Mouse (Mus musculus): ENCODE data around the gene Zc3h14.

Gene Zc3h14

DNA sequence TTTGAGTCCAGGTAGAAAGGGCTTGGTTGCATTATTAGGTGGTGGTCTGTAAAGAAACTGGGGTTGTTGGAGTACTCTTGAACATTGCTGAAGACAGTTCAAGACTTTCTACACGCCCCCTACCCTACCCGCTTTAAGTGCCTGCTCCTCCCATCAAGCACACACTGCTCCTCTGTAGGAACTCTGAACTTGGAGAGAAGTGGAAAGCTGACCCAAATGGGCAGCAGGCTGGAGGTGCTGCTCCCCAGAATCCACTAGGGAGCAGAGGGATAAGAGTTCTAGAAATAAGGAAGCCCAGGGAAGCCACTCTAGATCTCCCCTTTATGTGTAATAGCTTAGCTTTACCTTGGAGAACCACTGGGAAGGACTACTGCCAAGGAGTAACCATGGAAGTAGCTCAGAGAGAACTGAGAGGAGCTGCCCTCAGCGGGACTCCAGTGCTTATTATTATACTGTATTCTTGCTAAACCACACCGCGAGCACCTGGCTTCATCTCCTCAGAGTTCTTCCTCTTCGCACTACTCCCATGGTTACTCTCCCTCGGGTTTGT is 8.9 kb upstream of the Zc3h14 start:
- DNase-seq (ENCODE audit: low read depth, low spot score), result no peak

DNA sequence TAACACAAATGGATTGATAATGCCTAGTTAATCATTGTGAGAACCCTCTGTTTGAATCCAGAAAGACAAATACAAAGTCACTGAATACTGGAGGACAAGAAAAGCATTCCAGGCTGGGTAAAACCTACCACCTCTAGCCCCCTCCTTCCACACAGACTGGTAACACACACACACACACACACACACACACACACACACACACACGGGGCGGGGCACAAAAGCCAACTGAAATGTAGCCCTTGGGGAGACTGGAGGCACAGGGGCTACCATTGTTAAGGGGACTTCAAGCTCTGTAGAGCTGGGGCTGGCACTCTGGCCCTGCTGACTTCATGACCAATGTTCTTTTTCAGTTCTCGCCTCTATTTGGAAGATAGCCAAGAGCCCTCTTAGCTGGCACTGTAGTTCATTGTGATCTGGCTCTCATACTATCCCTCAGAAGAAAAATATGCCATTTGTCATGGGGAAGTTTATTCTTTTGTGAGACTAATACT is 5.7 kb upstream of the Zc3h14 start:
- DNase-seq (ENCODE audit: low read depth, low spot score), result no peak

DNA sequence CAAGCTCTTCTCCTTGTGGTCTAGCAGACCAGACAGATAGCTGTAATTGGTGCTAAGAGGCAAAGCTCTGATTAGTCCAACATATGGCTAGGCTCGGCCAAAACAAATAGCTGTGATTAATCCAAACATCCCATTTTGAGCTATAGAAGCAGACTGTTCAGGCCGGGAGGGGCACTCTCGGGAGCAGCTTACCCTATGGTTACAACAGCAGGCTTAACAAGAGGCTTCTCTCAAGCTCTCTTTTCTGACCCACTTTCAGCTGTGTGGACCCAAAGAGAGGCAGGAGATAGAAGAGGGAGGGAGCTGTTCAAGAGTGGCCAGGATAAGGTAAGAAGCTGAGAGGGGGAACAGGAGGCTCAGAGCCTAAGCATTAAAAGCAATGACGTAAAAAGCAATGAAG is 1.1 kb upstream of the Zc3h14 start:
- DNase-seq (ENCODE audit: low read depth, low spot score), result no peak

DNA sequence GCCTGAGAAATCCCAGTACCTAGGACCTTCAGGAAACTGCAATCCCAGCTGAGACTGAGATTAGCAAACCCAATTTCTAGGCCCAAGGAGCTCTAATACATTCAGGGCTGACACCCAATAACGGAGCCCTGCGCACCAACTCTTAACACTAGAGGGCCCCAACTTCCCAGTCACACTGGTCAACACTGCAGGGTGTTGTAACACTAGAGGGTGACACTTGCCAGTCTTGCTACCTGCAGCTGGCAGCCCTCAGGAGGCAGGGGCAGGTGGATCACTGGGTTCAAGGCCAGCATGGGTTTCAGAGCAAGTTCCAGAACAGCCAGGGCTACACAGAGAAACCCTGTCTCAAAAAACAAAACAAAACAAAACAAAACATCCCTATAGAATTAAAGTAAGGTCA is 633 bp upstream of the Zc3h14 start:
- no peak for DNase-seq (ENCODE audit: low read depth, low spot score)

DNA sequence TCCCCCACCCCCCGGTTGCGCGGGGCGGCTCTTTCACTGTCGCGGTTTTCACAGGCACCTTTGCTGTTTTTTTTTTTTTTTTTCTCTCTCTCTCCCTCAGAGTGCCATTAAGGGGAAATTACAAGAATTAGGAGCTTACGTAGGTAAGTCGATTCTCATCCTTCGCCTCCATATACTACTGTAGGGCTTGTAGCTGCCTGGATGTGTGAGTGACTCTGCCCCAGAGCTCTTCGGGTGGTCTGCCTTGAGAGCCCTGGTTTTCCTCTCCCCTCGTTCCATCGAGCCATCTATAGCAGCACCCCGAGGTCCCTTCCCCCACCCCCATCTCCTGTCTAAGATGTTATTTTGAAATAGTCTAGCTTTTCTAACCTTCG is 603 bp downstream of the Zc3h14 start:
- DNase-seq (ENCODE audit: low read depth, low spot score), result no peak

DNA sequence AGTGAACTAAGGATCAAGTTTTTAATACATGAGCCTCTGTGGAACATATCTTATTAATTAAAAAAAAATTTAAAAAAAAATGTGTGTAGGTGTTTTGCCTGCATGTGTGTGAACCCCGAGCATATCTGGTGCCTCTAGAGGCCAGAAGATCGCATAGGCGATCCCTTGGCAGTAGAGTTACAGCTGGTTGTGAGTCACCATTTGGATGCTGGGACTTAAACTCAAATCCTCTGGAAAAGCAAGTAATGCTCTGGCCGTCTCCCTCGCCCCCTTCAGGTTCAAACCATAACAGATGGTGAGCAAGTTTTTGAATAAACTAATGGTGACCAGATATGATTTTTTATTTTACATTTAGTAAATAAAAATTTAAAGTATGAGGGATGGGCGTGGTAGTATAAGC is 10.9 kb downstream of the Zc3h14 start:
- no peak for DNase-seq (ENCODE audit: low read depth, low spot score)

DNA sequence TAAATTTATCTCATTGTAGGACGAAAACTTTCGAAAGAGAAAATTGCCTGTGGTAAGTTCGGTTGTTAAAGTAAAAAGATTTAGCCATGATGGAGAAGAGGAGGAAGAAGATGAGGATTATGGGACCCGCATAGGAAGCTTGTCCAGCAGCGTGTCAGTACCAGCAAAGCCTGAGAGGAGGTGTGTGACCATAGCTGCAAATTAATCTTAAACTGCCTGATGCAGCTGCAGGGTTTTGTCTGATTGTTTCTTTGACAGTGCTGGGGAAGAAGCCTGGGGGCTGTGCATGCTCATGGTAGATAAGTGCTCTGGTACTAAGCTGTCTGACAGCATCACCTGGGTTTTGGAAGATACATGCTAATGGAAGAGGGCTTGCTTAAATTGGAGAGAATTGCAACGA is 12.9 kb downstream of the Zc3h14 start:
- no peak for DNase-seq (ENCODE audit: low read depth, low spot score)

DNA sequence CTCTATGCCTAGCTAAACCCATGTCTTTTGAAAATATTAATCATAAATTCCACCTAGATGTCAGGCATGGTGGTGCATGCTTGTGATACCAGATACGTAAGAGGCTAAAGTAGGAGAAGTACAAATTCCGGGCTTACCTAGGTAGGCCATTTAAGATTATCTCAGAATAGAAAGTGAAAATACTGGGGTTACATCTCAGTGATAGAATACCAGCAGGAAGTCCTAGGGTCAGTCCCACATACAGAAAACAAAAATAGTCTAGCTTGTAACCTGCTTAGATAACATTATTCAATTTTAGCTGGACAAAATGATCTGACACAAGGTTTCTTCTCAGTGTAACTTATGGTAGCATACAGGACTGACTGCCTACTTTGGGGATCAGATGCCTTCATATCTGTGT is 19.5 kb downstream of the Zc3h14 start:
- no peak for DNase-seq (ENCODE audit: low read depth, low spot score)

DNA sequence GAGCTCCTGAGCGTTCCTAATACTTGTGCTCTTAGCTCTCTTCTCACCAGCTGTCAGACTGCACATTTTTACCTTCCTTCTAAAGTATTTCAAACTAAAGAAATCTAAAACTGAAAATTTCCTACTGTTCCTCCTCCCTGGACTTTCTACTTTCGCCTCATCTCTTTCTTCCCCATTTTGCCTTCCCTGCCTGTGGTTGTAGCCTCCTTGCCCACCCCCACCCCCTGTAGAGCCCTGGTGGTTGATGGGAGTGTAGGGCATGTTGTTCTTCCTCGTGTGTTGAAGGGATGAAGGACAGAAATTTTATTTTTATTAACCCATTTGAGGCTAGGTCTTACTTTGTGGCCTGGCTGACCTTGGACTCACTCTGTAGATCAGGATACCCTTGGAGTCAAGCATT is 30.7 kb downstream of the Zc3h14 start:
- DNase-seq (ENCODE audit: low read depth, low spot score), result no peak

DNA sequence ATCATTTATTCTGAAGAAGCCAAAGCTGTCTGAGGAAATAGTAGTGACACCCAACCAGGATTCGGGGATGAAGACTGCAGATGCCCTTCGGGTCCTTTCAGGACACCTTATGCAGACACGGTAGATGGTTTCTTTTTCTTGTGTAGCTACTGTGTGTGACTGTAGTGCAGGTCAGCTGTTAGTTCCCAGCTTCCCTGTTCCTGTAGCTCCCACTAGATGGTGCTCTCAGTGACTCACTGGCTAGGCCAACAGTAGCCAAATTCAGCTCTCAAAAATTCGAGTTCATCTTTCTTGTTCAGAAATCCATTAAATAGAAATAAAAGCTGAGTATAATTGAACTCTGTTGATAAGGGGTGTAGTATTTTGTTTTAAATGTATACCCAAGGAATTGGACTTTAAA is 32.4 kb downstream of the Zc3h14 start:
- no peak for DNase-seq (ENCODE audit: low read depth, low spot score)

DNA sequence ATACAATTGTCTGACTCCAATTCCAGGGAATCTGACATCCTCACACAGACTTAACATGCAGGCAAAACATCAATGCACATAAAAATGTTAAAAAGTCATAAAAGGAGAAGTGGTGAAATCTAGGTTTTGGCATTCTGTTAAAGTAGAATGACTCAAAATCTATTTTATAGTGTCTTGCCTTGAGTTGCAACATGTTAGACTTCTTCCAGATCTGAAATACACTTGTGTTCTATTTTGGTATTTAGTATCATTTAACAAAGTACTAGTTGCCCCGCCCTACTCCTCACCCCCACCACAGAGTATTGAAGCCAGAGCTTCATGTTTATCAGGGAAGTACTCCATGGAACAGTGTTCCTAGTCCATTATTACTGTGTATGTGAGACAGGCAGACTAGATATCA is 37.5 kb downstream of the Zc3h14 start:
- no peak for DNase-seq (ENCODE audit: low read depth, low spot score)

DNA sequence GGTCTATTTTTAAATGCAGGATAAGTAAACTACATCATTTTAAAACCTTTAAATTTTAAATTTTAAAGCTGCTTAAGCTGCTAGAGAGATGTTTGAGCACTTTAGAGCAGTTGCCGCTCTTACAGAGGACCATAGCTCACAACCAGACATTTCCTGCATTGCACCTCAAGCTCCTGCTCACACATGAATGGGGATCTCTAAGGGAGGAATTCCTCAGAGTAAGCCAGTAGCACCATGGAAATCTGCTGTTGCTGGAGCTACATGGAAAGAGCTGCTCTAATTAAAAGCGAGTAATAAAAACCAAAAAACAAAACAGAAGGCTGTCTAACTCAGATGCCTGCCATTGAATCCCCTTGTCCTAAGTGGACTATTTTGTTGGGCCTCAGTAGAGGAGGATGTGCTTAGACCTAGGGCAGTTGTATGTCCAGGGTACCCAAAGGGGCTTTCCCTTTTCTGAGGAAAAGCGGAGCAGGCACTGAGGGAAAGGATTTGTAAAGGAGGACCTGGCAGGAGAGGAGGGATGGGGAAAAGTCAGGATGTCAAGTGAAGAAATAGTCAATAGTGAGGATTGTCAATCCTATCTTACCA is 49.1 kb downstream of the Zc3h14 start:
- DNase-seq (ENCODE audit: low read depth, low spot score), result no peak

DNA sequence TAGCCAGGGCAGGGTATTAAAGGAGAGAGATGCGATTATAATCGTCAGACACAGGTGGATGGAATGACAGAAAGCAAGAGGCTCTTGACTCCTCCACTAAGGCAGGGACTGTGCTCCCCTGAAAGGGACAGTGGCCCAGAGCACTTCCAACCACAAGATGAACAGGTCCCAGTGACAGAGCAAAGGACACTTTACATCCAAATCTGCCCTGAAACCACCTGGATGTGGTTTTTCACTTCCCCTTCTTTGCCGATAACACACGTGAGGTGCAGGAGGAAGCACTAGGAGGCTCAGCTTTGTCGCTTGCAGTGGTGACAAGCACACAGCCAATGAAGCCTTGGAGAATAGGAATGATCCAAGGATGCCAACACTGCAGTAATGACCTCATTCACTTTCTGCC is 53.6 kb downstream of the Zc3h14 start:
- DNase-seq (ENCODE audit: low read depth, low spot score), result no peak

DNA sequence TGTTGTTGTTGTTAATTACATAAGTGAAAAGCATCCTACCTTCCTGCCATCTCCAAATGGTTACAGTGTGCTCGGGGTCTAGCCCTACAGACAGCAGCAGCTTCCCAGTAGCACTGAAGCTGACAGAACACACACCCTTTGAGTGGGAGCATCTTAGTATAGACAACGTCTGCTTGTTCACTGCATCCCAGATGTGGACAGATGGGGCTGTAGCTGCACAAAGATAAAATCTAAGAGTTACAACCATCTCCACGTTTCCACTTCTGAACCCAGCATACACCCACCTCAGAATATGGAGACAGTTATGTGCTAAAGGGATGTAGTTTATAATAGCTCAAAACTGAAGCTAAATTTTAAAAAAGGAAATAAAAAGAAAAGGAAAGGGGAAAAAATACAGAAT is 55.5 kb downstream of the Zc3h14 start:
- DNase-seq (ENCODE audit: low read depth, low spot score), result peak; percentile 11

DNA sequence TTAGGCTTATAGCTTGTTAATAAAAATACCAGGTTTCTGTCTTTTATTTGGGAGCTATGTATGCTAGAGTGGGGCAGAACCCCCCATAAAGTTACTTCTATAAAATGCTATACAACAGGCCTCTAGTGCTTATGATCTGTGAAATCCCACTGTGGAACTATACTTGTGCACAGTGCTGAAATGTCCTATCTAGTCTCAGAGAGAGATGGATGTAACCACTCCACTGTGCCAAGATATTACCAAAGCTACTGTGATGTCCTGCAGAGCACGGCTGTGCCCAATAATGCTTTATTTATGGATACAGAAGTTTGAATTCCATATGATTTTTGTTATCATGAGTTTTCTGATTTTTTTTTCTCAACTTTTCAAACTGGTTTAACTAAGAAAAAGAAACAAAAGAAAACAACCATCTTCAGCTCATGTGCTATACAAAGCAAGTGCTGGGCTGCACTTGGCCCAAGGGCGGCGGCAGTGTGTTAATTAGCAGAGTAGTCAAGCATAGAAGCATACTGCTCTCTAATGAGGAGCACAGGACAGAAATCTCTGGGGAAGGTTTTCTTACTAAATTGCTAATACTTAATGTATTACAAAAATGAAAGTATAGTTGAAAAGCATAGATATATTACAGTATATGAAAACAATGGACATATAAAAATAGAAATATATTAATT is 57.4 kb downstream of the Zc3h14 start:
- DNase-seq (ENCODE audit: low read depth, low spot score), result no peak

DNA sequence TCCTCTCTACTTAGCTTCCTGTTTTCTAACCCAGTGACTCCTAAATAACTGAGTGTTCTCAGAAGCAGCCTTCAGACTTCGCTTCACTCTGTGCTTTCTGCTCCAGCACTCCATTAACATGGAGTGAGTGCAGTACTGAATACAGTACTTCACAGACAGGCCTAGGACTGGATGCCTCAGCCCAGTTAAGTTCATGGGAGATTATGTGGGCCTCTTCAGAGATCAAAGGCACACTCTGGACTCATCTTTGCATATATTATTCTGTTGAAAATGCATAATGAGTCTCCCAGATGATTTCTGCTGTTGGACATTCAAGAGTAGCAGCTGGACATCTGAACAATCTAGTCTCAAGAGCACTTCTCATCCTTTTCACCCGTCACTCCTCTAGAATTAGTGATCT is 74.0 kb downstream of the Zc3h14 start:
- no peak for DNase-seq (ENCODE audit: low read depth, low spot score)

DNA sequence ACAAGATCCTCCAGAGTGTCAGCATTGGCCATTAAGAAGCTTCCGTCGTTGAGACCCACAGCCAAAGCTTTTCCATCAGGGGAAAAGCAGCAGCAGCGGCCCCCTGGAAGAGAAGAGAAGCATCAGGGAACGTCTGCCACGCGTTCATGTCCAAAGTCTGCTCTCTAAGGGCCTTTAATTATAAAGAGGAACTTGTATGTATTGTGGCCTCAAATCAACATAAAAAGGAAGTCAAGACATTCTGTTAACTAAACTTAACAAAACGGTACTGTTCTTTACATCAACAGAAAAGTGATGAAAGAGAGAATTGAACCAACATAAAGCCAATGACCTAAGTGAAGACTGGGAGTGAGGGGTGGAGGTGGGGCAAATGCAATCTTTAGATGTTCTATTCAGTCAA is 84.4 kb downstream of the Zc3h14 start:
- DNase-seq (ENCODE audit: low read depth, low spot score), result no peak

DNA sequence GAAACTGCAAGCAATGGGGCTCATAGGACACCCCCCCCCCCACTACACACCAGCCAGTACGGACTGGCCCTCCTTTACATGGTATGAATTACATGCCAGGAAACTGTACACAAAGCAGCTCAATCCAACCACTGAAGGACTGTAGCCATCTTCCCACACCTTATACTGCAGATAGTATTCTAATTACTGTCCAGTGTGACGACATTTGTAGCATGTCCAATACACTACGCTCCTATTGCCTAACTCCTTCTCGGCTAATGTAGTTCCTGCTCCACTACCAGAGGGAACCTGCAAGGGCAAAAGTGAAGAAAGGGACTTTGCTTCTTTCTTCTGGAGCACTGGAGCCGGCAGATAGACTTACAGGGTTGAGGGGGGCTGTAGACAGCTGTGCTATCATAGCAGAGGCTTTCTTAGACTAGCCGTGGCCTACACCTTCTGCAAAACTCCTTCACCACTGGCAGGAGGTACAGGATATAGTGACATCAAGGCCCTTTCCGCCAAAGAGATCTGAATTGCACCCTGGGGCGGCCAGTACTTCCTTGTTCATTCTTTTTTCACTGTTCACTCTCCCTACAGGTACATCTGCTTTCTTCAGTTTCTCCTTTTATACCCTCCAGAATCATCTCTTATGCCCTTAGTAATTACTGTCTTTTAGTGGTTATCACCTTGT is 86.3 kb downstream of the Zc3h14 start:
- no peak for DNase-seq (ENCODE audit: low read depth, low spot score)

DNA sequence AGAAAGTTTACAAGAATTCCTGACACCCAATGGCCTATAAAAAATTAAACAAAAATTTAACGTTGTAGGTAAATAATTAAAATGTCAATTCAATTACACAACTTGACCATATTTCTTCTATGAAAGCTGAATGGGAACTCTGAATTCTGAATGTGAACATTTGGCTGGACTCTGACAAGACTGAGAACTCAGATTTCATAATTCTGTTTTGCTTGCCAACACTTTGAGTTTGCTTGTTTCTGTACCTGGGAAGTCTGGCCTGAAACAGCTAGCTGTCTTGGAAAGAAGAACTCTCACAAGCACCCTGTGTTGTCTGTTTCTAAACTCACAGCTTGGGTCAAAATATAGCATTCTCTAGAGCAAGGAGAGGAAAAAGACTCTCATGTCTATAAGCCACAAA is 87.1 kb downstream of the Zc3h14 start:
- DNase-seq (ENCODE audit: low read depth, low spot score), result no peak

DNA sequence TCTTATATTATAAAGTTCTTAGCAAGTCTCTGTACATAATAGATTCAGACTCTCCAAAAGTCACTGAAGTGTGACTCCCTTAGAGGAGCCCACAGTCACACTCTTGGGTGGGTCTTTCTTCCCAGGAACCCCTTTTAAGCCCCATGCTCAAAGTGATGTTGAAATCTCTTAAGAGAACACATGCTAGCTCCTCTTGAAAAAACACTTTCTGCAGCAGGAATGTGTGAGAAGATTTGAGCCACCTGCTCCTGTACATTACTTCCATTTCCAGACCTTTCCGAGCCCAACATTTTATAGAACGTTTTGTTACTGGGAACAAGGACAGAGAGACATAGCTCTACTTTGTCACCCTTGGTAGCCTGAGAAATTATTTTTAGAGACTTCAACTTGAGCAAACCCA is 88.1 kb downstream of the Zc3h14 start:
- no peak for DNase-seq (ENCODE audit: low read depth, low spot score)

DNA sequence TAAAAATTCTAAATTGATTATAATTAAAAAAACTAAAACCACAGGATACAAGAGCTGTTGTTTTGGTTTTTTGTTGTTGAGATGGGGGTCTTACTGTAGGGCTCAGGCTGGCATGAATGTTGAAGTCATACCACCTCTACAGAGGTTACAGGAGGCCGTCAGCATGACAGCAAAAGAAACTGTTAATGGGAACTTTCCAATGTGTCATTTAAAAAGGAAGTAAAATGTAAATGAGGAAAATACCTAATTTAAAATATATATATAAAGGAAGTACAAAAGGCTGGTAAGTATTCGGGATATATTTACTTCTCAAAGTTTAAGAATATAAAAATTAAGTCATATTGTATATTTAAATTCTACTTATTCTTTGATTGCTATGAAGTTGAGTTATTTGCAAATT is 88.7 kb downstream of the Zc3h14 start:
- no peak for DNase-seq (ENCODE audit: low read depth, low spot score)

Data from telencephalon, adult 2 months (tissue).